Mouse (Mus musculus) spleen, adult 2 months (tissue): ENCODE results near the gene Fancc.

Experiments
- CTCF ChIP-seq: fragments of 200-500 bp; IDR thresholded peaks from 2 replicates; pipeline ENCODE4 v1.5.1; 2011; ENCODE audit warnings: mild to moderate bottlenecking, inconsistent platforms; ENCODE audit not compliant: insufficient read depth, insufficient read length, insufficient replicate concordance; ENCODE audit errors: extremely low read depth
- POLR2A ChIP-seq: fragments of 200-500 bp; IDR thresholded peaks from 2 replicates; pipeline ENCODE4 v1.6.1; 2011; ENCODE audit warnings: low read depth, low read length, inconsistent platforms

DNA sequence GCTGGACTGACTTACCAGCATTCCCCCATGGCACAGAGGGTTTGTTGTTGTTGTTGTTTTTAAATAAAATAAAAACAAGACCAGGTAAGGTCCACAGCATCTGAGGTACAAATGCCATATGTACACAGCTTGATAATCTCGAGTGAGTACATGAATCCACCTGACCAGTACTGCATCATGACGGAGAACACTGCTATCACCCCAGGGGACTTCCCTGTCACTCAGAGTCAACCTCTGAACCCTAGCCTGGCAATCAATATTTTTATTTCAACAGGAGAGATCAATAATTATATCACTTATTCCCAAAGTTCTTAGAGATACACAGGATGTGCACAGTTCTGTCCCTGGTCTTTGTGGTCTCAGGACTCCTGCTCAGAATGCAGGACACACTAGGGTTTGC, 171.1 kb downstream of the Fancc start:
- TF ChIP-seq CTCF (no peak), POLR2A (no peak)
